Mouse (Mus musculus) heart, adult 2 months (tissue): Measurements from ENCODE around the gene Tln2.

Experiments used
- CTCF ChIP-seq: fragments of 200-600 bp; IDR thresholded peaks from 2 replicates; pipeline ENCODE4 v1.8.1; 2022; ENCODE audit warnings: antibody characterized with exemption, mild to moderate bottlenecking, moderate library complexity
- POLR2A ChIP-seq: fragments of 200-500 bp; IDR thresholded peaks from 2 replicates; pipeline ENCODE4 v1.6.1; 2011; ENCODE audit warnings: mild to moderate bottlenecking, low read depth, low read length, control low read depth; ENCODE audit not compliant: insufficient read depth

DNA sequence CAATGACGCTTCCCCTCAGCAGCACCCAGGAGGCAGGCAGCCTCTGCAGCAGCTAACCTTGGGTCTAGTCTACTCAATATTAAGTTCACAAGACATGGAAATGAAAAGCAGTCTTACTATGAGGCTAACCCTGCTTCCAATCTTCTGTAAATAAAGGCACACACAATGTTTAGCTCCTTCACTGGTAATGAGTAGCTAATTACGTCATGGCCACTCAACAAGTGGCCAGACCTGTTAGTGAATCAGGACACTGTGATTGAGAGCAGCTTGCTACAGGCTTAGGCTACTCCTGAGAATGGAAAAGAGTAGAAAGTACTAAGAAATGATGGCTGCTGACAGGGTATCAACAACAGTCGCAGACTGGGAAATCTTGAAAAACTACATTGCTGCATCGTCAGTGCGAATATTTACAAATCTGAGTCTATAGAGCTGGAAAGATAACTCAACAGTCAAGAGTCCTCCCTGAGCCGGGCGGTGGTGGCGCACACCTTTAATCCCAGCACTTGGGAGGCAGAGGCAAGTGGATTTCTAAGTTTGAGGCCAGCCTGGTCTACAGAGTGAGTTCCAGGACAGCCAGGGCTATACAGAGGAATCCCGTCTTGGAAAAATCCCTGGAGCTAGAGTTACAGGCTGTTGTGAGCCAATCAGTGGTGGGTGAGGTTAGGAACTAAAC, 34.1 kb upstream of the Tln2 start:
- no peak for TF ChIP-seq CTCF
- TF ChIP-seq POLR2A = no peak
